Mouse (Mus musculus) ES-E14 (cell line): Measurements from ENCODE around the gene Ptpn4.

ENCODE experiments used
- CHD2 ChIP-seq: IDR thresholded peaks from 2 replicates; pipeline ENCODE4 v1.6.1; 2014; ENCODE audit warnings: mild to moderate bottlenecking, low read depth, low read length, inconsistent platforms
- HCFC1 ChIP-seq: IDR thresholded peaks from 2 replicates; pipeline ENCODE4 v1.6.1; 2012; ENCODE audit warnings: low read length, inconsistent platforms, borderline replicate concordance; ENCODE audit not compliant: insufficient read depth
- MAFK ChIP-seq: IDR thresholded peaks from 2 replicates; pipeline ENCODE4 v1.6.1; 2014; ENCODE audit warnings: mild to moderate bottlenecking, low read depth, low read length, inconsistent platforms; ENCODE audit not compliant: insufficient read depth

DNA sequence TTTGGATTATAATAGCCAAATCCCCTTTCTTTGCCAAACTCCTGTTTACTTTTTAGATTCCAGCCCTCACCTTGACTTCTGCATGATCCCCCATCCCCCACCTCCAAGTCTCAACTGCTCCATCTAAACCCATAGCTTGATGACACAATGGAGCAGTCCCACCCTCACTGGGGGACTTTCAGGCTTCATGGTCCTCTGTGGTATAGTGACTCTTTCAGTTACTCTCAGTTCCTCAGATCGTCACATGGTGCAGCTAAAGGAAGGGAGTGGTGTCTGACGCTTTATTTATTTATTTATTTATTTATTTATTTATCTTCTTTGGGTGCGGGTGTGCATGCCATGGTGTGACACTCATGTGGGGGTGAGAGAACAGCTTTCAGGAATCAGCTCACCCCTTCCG is 14.9 kb upstream of the Ptpn4 start:
- TF ChIP-seq MAFK, result no peak
- no peak for TF ChIP-seq HCFC1
- no peak for TF ChIP-seq CHD2
